Mouse (Mus musculus) CD4-positive, CD25-positive, alpha-beta regulatory T cell, adult 4 months (primary cell): ENCODE data around the gene Ptpra. TPM values are rescaled to one million over a fixed set of nuclear protein-coding genes. Genes with fewer than 3 reads are reported as not detected.
"Not testable (repeated sequence)": the region's sequence is repeated elsewhere in the genome, so short reads cannot be mapped to it uniquely, and the experiment has no call there.

Source experiments
- ATAC-seq: one replicate; pipeline ENCODE4 v1.8.0; 2017
- polyA plus RNA-seq, 2 experiments: library from polyadenylated mRNA; unstranded; fragments of 100-300 nt; shearing (Covaris generic); gene quantifications; one replicate each; pipeline ENCODE4 v1.2.1; 2017

Gene Ptpra
- polyA plus RNA-seq, 2 experiments from 2014 or later = 62.5 to 63.1 TPM

DNA sequence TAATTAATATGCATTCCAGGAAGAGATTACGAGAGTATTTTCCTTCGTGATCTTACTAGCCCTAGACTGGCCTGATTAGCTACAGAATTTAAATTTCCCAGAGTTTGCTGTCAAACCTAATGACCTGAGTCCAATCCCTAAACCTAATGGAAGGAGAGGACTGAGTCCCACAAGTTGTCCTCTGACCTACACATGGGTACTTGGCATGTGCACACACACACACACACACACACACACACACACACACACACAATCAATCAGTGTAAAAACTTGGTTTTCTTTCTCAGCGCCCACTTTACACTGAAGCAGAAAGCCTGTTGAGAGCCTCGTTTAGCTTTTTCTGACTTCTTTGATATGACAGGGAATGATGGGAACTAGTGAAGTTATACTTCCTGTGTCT, 41.1 kb downstream of the Ptpra start:
- no peak for ATAC-seq

DNA sequence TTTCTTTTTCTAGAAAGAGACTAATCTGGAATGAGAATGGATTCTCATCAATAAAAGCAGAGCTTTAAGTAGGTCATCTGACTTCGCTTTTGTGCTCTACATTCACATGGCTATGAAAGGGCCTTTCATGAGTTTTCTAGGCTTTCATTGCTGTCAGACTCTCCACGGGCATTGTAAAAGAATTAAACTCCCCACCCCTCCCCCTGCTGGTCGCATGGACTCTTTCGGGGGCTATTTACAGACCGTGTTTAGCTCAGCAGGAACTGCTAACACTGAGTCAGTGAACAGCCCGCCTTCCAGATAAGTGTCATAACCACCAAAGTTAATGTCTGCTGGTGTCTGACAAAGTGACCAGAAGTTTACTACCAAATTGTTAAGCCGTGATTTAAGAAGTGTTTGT, 41.5 kb downstream of the Ptpra start:
- ATAC-seq = no peak

DNA sequence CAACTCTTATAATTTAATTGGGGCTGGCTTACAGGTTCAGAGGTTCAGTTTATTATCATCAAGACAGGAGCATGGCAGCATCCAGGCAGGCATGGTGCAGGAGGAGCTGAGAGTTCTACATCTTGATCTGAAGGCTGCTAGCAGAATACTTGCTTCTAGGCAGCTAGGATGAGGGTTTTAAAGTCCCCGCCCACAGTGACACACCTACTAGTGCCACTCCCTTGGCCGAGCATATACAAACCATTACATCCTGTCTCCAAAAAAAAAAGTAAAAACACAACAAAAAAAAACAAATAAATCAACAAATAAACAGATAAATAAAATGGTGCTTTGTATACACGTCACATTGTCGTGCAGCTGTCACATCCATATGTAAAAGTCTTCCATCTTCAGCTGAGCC, 45.0 kb downstream of the Ptpra start:
- not testable (repeated sequence) for ATAC-seq

DNA sequence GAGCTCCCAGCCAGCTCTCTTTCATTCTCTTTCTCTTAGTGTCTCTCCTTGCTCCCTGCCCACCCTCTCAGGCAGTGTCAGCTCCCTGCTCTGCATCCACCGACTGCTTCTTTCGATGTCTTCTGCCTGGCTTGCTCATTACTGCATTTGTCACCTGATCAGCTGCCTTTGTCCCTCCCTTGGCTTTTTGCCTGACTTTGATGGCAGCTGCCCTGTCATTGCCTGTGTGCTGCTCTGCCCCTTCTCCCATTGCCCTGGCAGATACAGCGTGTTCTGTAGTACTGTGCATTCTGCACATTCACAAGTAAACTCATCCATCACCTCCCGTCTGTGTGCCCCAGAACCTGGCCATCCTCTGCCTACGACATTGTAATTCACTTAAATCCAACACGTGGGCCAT, 46.0 kb downstream of the Ptpra start:
- ATAC-seq = no peak

DNA sequence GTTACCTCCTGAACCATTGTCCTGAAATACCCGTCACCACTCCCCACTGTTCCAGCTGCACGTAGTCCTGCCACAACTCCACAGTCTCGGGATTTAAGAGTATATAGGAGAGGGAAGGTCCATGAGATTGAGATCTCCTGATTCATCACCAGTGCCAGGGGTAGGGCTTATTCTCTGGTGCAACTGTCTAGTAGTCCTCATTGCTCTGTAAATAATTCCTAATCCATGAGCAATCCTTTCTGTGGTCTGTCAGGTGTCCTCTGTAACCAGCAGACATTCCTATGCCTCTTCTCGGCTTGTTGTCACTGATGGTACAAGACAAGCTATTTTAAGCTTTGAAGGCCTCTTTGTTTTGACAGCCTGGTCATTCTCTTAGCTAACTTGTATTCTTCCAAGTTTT, 46.9 kb downstream of the Ptpra start:
- no peak for ATAC-seq

DNA sequence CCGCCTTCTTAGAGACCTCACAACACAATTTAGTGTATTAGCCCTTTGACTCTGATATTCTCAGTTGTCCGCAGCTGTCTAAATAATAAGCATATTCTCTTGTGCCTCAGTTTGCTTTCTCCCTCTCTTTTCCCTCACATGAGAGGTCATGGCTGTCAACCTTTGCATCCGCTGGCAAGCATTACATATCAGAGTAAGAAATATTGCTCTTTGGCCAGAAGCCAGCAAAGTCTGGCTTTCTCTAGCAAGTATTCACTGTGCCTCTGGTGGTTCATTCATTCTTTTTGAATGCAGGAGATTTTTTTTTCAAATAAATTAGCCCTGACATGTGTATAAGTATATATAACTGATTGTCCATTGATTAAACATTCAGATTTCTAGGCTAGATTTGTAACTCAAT, 49.5 kb downstream of the Ptpra start:
- no peak for ATAC-seq

DNA sequence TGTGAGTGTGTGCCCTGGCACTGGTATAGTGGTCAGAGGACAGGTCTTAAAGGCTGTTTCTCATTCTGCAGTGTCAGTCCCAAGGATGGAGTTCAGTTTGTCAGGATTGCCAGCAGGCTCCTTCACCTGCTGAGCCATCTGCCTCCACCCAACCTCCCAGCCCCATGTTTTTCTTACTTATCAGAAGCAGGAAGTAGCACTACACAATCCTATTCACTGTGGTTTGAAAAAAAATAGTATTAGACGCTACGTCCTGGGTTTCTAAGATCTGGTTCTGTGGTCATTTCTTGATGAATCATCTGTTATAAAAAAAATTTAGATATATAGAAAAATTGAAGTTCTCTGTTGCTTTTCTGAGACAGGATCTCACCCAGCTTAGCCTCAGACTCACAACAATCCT, 51.5 kb downstream of the Ptpra start:
- peak; percentile 76 for ATAC-seq

DNA sequence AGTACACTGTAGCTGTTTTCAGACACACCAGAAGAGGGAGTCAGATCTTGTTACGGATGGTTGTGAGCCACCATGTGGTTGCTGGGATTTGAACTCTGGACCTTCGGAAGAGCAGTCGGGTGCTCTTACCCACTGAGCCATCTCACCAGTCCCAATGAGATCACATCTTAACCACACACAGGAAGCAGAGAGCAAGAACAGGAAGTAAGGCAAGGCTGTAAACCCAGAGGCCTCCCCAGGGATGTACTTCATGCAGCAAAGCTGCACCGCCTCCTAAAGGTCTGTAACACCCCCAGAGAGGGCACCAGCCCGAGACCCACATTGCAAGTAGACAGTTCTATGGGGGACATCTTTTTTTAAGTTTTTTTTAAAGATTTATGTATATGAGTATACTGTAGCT, 61.5 kb downstream of the Ptpra start:
- not testable (repeated sequence) for ATAC-seq

DNA sequence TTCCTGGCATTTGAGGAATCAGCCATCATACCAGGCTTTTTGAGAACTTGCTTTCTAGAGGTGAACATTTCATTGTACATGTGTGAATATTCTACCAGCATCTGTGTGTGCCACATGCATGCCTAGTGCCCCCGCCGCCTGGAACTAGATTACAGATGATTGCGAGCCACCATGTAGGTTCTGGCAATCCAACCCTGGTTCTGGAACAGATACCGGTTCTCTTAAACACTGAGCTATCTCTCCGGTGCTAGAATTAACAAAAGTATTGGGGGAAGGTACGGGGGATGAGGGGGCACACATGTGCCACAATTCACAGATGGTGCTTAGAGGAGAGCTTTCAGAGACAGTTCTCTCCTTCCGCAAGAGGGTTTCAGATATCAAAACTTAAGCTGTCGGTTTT, 63.8 kb downstream of the Ptpra start:
- ATAC-seq = no peak

DNA sequence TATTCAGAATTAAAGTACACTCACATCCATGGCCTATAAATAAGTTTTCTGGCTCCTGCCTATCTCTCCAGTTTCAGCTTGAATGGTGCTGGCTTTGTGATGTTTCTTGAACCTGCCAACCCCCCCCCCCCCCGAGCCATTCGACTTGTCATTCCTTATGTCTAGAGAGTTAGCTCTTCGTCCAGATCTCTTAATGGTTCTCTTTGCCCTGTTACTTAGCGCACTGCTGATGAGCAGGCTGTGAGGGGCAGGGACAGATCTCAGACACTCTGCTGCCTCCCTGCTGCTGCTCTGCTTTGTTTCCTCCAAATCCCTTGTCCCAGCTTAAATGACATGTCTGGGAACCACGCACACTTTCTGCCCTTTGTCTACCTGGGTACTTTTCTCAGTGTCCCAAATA, 65.7 kb downstream of the Ptpra start:
- no peak for ATAC-seq

DNA sequence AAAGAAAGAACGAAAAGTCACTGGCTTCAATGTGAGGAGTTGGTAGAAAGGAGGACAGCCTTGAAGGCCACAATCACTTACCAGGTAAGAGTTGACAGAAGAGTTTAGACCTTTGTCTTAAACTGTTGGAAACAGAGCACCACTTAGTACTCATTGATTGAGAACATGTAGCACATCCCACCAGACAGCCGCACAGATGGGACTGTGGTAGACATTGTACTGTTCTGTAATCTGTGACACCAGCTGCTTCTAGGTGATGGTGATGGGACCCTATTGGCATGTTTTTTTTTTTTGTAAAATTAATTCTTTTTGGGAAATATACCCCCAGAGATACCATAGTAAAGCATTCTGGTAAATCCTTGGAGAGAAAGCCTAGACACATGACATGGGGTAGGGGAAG, 71.8 kb downstream of the Ptpra start:
- no peak for ATAC-seq

DNA sequence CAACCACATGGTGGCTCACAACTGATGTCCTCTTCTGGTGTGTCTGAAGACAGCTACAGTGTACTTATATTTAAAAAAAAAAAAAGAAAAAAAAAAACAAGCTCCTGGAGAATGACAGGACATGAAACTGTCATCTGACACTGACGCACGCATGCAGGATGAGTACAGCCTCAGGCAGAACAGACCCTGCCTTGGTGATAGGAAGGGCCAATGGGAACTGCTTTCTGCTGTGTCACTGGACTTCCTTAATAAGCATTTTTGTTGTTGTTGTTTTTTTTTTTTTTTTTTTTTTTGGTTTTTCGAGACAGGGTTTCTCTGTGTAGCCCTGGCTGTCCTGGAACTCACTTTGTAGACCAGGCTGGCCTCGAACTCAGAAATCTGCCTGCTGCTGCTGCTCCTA, 75.4 kb downstream of the Ptpra start:
- ATAC-seq = not testable (repeated sequence)

DNA sequence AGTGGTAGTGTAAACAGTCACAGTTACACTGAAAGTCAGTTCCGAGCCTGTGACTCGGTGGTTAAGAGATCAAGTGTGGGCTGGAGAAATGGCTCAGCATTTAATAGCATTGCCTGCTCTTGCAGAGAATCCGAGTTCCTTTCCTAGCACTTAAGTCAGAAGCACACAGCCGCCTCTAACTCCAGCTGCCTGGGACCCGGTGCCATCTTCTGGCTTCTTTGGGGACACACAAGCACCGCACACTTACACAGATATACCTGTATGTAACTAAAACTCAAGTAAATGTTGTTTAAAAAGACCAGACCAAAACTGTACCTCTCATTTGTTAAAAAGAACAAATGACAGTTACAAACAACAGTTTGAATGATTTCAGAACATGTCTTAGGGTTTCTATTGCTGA, 78.4 kb downstream of the Ptpra start:
- no peak for ATAC-seq

DNA sequence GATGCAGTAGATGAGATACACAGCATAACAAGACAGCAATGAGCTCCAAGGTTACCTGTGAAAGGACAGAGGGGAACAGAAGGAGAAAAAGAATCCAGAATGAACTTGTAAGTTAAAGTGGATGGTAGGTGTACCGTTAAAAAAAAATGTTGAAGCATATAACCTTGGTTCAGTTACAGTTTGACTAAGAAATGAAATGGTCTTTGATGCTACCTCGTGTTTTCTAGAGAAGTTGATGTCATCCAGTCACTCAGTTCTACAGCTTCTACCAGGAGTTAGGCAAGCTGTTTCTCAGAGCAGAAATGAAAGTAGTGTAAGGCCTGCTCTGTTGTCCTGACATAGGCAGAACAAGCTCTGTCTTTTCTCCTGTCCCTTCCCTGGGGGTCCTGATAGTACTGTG, 79.2 kb downstream of the Ptpra start:
- ATAC-seq = no peak

DNA sequence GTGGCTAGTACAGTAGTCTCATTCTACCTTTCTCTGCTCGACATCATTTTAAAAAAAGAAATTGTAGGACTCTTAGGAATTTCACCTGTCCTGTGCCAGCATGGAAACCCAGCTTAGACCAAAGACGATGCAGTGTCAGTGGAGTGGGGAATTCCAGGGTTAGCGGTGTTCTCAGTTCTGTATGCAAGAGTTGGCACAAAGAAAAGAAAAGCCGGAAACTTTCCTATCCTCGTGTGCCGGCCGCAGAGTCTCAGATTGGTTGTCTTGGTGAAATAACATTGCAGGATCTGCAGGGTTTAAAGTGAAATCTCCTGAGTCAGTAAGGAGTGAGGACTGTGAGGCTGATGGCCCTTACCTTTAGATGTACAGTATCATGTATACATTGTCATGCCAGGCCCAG, 79.8 kb downstream of the Ptpra start:
- ATAC-seq = no peak

DNA sequence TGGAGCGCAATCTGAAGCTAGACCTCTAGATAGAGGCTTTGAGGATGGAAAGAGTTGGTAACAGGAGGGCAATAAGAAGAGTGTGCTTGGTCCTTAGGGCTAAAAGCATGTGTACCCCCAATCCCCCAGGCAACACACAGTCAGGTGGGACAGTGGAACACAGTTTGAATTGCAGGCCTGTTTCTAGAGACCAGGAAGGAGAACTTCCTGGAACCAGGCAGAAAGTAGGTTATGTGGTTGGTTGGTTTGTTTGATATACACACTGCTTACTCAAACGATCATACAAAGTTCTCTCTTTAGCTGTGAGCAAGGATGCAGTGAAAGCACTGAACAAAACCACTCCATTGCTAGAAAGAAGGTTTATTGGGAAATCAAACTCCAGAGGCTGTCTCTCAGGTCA, 82.1 kb downstream of the Ptpra start:
- ATAC-seq = no peak

DNA sequence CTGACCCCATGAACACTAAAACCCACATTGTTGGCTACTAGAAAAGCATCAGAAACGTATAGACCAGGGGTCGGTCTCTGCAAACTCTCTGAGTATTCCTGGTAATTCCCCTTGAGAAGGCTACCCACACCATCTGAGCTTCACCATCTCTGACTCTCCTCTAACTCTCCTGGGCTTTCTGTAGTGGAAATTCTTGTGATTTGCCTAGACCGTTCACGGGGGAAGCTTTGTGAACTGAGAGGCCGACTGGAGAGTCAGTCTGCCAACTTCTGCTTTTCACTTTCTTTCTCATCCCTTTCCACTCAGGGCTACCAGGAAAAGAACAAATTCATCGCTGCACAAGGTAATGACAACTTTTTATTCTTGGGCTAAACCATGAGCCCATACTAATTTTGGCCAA, 84.9 kb downstream of the Ptpra start:
- ATAC-seq = no peak

DNA sequence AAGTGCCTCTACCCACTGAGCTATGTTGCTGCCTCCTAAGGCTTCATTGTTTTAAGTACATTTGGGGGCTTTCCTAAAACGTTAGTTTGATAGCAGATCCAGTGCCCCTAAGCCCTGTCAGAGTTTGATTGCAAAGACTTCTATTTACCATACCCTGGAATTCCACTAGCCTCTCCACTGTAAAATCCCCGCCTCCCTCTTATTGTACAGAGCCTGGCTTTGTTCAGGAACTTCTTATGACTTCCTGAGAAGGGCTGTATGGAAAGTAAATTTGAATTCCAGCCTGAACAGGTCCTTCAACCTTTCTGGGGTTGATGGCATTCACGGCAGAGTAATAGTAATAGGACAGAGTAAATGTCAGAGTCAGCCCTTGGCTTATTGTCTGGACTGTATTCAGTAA, 86.8 kb downstream of the Ptpra start:
- ATAC-seq = no peak

DNA sequence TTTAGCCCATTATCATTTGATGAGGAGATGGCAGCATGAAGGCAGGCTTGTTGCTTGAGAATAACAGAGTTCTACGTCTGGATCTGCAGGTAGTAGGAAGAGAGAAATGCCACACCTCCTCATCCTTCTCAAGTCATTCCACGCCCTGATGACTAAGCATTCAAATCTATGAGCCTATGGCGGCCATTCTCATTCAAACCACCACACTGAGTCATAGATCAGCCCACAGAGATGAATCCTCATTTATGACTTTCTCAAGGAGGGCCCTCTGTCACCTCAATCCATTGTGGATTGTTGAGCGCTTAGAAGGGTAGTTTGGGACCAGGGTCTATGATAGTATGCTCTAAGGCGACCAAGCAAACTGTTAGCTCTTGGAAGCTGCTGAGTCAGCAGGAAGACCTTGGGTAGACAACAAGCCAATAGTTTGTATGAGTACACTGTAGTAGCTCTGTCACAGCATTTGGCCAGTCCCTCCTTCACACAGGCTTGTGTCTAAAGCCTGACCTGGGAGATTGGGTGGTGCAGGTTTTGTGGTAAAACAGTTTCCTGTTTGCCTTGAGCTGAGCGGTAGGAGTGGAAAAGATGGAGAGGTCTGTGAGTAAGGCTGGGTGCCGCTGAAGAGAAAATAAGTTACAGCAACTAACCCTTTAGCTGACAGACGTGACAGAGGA, 88.9 kb downstream of the Ptpra start:
- ATAC-seq = peak; percentile 78

DNA sequence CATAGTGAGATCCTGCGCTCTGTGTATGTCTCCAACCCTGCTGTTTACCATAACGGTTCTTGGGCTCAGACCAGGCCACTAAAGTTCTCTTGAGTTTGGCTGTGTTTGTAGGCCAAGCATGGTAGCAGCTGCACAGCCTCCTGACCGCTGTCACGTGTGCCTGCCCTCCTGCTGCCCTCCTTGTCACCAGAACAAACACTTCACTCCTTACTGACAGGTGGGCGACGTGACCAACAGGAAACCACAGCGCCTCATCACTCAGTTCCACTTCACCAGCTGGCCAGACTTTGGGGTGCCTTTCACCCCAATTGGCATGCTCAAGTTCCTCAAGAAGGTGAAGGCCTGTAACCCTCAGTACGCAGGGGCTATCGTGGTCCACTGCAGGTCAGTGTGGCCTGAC, 90.2 kb downstream of the Ptpra start:
- peak; percentile 13 for ATAC-seq

DNA sequence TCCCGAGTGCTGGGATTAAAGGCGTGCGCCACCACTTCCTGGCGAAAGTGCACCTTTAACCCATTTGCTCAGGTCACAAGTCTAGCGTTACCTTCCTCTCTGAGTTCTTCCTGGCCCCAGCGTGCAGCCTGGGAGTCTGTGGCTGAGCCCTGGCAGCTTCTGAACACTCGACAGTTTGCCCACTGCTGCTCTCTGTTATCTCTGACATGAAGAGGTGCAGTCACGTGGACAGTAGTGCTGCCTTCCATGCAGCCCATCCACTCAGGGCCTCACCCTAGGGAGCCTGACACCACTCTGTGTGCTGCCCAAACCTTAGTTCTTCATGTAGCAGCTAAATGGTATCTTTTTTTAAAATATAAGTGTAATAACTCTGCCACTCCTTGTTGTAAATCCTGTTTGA, 96.9 kb downstream of the Ptpra start:
- ATAC-seq = no peak

DNA sequence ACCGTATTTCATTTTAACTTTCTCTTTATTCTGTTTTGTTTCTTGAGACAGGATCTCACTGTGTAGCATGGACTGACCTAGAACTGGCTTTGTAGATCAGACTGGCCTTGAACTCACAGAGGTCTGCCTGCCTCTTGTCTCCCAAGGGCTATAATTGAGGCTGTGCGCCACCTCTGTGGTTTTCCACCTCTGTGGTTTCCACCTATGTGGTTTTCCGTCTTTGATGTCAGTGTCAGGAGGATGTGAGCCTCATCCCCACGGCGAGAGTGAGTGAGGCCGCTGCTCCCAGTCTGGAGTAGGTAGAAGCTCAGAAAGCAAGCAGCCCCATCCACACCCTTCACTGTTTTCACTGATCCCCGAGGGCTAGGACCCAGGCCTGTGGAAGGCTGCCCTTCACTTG, 104.8 kb downstream of the Ptpra start:
- no peak for ATAC-seq

DNA sequence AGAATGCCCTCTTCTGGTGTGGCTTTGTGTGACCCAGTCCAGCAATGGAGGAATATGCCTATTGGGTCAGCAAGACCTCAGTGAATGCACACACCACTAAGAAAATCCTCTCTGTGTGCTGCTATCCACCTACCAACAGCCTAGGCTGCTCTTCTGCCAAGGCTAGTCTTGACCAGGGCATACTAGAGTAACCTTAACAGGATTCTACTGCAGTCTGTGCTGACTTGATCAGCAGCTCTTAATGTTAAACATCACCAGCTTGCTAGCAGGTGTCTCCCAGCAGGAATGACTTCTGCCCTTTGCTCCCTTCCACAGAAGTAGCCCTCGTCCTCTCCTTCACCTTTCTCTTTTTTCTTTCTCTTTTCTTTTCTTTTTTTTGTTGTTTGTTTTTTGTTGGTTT, 106.2 kb downstream of the Ptpra start:
- ATAC-seq = no peak

DNA sequence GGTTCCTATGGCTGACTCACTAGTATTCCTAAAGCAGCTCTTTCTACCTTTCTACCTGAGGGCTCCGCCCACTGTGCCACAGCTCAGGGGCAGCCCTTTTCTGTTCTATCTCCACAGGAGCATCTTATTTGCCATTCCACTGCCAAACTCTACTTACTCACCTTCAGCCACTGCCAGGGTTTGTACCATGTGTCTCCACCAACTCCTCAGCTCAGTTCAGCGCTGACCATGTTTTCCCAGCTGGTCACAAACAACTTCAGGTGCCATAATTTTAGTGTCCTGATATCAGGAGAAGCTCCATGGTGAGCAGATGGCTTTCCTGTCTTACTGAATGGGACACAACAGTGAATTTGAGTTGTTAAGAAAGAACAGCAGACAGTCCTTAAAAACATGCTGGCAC, 107.4 kb downstream of the Ptpra start:
- no peak for ATAC-seq

DNA sequence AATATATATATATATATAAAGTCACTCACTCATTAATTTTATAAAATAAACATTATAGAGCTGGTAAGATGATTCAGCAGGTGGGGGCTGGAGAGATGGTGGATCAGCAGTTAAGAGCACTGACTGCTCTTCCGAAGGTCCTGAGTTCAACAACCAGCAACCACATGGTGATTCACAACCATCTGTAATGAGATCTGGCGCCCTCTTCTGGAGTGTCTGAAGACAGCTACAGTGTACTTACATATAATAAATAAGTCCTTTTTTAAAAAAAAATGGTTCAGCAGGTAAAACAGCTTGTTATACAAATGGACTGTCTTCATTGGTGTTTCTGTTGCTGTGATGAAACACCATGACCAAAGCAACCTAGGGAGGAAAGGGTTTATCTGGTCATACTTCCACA, 107.9 kb downstream of the Ptpra start:
- no peak for ATAC-seq
